Mouse (Mus musculus) splenic B cell, adult 2 months (primary cell): ENCODE results near the gene Gm3159.
"Not testable (repeated sequence)": the region's sequence is repeated elsewhere in the genome, so short reads cannot be mapped to it uniquely, and the experiment has no call there.

Source experiments
- DNase-seq: peaks from one replicate; pipeline ENCODE4 v3.0.0-alpha.2; 2011; ENCODE audit warnings: low read depth, low spot score
- H3K27me3 ChIP-seq: 2 replicates; pipeline ENCODE4 v1.6.1; 2012; ENCODE audit warnings: mild to moderate bottlenecking, low read length, moderate library complexity, mixed read lengths; ENCODE audit not compliant: control insufficient read depth, poor library complexity, insufficient read depth, severe bottlenecking
- H3K36me3 ChIP-seq: 2 replicates; pipeline ENCODE4 v1.6.1; 2012; ENCODE audit warnings: mild to moderate bottlenecking, low read length, moderate library complexity, mixed read lengths; ENCODE audit not compliant: control insufficient read depth, poor library complexity, insufficient read depth, severe bottlenecking

The Gm3159 gene

GRCm38 (mm10) chr14:4397226-4397625 lies at the start of gene Gm3159:
TSS of gene Gm3159 (plus strand) at chr14:4397526.
- not testable (repeated sequence) for DNase-seq, H3K27me3 ChIP-seq

GRCm38 (mm10) chr14:4368991-4369390 lies 28.3 kb upstream of the Gm3159 start:
- not testable (repeated sequence) for DNase-seq, H3K36me3 ChIP-seq, H3K27me3 ChIP-seq

More at GRCm38 (mm10) chr14:4397226-4397625, at the start of gene Gm3159:
- H3K36me3 ChIP-seq, result not testable (repeated sequence)

GRCm38 (mm10) chr14:4369691-4370090 lies 27.6 kb upstream of the Gm3159 start:
- H3K36me3 ChIP-seq, H3K27me3 ChIP-seq, DNase-seq: not testable (repeated sequence)

GRCm38 (mm10) chr14:4377871-4378270 lies 19.5 kb upstream of the Gm3159 start:
- not testable (repeated sequence) for H3K36me3 ChIP-seq, H3K27me3 ChIP-seq, DNase-seq

GRCm38 (mm10) chr14:4385606-4386005 lies 11.7 kb upstream of the Gm3159 start:
- not testable (repeated sequence) for H3K36me3 ChIP-seq, DNase-seq, H3K27me3 ChIP-seq

GRCm38 (mm10) chr14:4392841-4393530 lies 4.3 kb upstream of the Gm3159 start:
- H3K27me3 ChIP-seq, DNase-seq, H3K36me3 ChIP-seq: not testable (repeated sequence)

GRCm38 (mm10) chr14:4398624-4399023 lies 1.3 kb downstream of the Gm3159 start:
- not testable (repeated sequence) for H3K27me3 ChIP-seq, DNase-seq, H3K36me3 ChIP-seq

GRCm38 (mm10) chr14:4400115-4400789 lies 2.9 kb downstream of the Gm3159 start:
- H3K27me3 ChIP-seq, H3K36me3 ChIP-seq, DNase-seq: not testable (repeated sequence)

- not testable (repeated sequence) for H3K27me3 ChIP-seq, DNase-seq
Measured at GRCm38 (mm10) chr14:4401245-4401644, 3.9 kb downstream of the Gm3159 start.

GRCm38 (mm10) chr14:4403840-4404239 lies 6.5 kb downstream of the Gm3159 start:
- DNase-seq, H3K36me3 ChIP-seq, H3K27me3 ChIP-seq: not testable (repeated sequence)

More at GRCm38 (mm10) chr14:4401245-4401644, 3.9 kb downstream of the Gm3159 start:
- not testable (repeated sequence) for H3K36me3 ChIP-seq

- H3K36me3 ChIP-seq, H3K27me3 ChIP-seq, DNase-seq: not testable (repeated sequence)
Measured at GRCm38 (mm10) chr14:4409939-4410338, 12.6 kb downstream of the Gm3159 start.

- DNase-seq, result not testable (repeated sequence)
Measured at GRCm38 (mm10) chr14:4414965-4415835, 17.9 kb downstream of the Gm3159 start, which contains the start of gene Gm3164. TSS of gene Gm3164 (plus strand) at chr14:4415448.

GRCm38 (mm10) chr14:4430692-4431091 lies 33.4 kb downstream of the Gm3159 start, which contains the start of gene Gm3173:
TSS of gene Gm3173 (plus strand) at chr14:4430992.
- H3K27me3 ChIP-seq, DNase-seq, H3K36me3 ChIP-seq: not testable (repeated sequence)

More at GRCm38 (mm10) chr14:4414965-4415835, 17.9 kb downstream of the Gm3159 start, which contains the start of gene Gm3164:
- not testable (repeated sequence) for H3K27me3 ChIP-seq, H3K36me3 ChIP-seq
